Mouse (Mus musculus) midbrain, embryonic 15.5 days (tissue): ENCODE data around the gene Dnah7c. TPM values are rescaled to one million over a fixed set of nuclear protein-coding genes. Genes with fewer than 3 reads are reported as not detected.
"Not testable (repeated sequence)": the region's sequence is repeated elsewhere in the genome, so short reads cannot be mapped to it uniquely, and the experiment has no call there.

Experiments
- ATAC-seq: fragments of 200-750 bp; cut with Nextera tagmentation; replicated peaks from 2 replicates; pipeline ENCODE4 v1.8.0; 2017; ENCODE audit warnings: moderate TSS enrichment
- H3K27ac ChIP-seq: fragments of 300-500 bp; sonication (generic); 2 replicates; pipeline ENCODE4 v1.5.1; 2015; ENCODE audit warnings: mild to moderate bottlenecking, inconsistent platforms
- H3K27me3 ChIP-seq: fragments of 300-500 bp; sonication (generic); replicated peaks from 2 replicates; pipeline ENCODE4 v1.6.1; 2015; ENCODE audit warnings: inconsistent platforms
- H3K36me3 ChIP-seq: fragments of 300-500 bp; sonication (generic); replicated peaks from 2 replicates; pipeline ENCODE4 v1.6.1; 2015; ENCODE audit warnings: inconsistent platforms
- H3K4me1 ChIP-seq: fragments of 300-500 bp; sonication (generic); 2 replicates; pipeline ENCODE4 v1.6.1; 2015; ENCODE audit warnings: inconsistent platforms
- H3K4me2 ChIP-seq: fragments of 300-500 bp; sonication (generic); 2 replicates; pipeline ENCODE4 v1.6.1; 2015; ENCODE audit warnings: inconsistent platforms, mild to moderate bottlenecking, moderate library complexity
- H3K4me3 ChIP-seq: fragments of 300-500 bp; sonication (generic); 2 replicates; pipeline ENCODE4 v1.5.1; 2015; ENCODE audit warnings: mild to moderate bottlenecking, inconsistent platforms
- H3K9ac ChIP-seq: fragments of 300-500 bp; sonication (generic); 2 replicates; pipeline ENCODE4 v1.6.1; 2015; ENCODE audit warnings: mild to moderate bottlenecking, inconsistent platforms
- H3K9me3 ChIP-seq: fragments of 300-500 bp; sonication (generic); 2 replicates; pipeline ENCODE4 v1.6.1; 2016; ENCODE audit warnings: inconsistent platforms
- WGBS: fragments of 180-500 bp; shearing (Covaris S2); methylation state at CpG from one replicate; pipeline ENCODE4 v1.1.7; 2015; ENCODE audit warnings: mixed read lengths; 5-methylcytosine and 5-hydroxymethylcytosine counted together
- polyA plus RNA-seq: library from polyadenylated mRNA; unstranded; fragments of >200 nt; fragmentation: Nextera tagmentation; extraction: Ambion mirVana; gene quantifications from 2 replicates; pipeline ENCODE4 v1.2.1, GENCODE M21; 2015

Gene Dnah7c
- polyA plus RNA-seq, 1 experiment from 2014 or later, result 0.22 TPM

DNA sequence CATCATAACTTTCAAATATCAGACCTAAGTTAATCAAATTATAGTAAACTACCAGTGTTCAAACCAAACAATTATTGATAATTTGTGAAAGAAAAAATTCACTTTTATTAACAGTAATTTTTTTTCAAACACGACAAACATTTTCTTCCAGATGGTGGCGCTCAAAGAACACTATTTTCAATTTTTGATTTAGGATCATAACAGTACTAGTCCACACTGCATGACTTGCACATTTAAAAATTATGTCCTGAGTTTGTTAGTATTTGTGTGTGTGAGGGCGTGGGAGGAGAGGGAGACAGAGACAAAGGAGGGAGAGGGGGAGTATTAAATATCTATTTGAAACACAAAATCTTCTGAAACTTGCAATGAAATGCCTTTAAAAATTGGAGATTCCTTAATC is 155.0 kb downstream of the Dnah7c start:
- Histone ChIP-seq H3K4me2 (no peak overlapping the region), H3K27ac (no peak overlapping the region), H3K9me3 (no peaks in the 10 kb centered on the region), H3K27me3 (no peaks in the 10 kb centered on the region), H3K9ac (no peak overlapping the region), H3K36me3 (no peaks in the 10 kb centered on the region), H3K4me1 (no peaks in the 10 kb centered on the region), H3K4me3 (no peak overlapping the region)
- 35% methylated on average over 3 of the region's 3 CpGs for WGBS
- ATAC-seq, result peak; percentile 77

DNA sequence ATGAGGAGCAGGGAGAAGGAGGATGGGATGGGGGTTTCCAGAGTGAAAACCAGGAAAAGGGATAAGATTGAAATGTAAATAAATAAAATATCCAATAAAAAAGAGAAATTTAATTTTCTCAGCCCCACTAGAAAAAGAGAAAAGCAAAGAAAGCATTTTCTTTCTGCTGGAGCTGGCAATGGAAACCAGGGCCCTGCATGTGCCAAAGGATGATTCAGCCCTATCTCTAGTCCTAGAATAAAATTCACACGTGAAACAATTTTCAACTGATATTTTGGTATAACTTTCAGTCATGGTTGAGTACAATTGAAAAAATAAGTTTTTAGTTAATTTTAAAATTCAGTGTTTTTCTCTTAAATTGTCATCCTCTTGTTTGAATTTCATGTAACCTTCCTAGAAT is 168.4 kb downstream of the Dnah7c start:
- H3K27ac ChIP-seq, H3K9me3 ChIP-seq, H3K4me3 ChIP-seq, H3K36me3 ChIP-seq, H3K9ac ChIP-seq, H3K27me3 ChIP-seq, ATAC-seq, H3K4me1 ChIP-seq, H3K4me2 ChIP-seq: not testable (repeated sequence)
- 83% methylated on average over 1 of the region's 1 CpGs for WGBS

DNA sequence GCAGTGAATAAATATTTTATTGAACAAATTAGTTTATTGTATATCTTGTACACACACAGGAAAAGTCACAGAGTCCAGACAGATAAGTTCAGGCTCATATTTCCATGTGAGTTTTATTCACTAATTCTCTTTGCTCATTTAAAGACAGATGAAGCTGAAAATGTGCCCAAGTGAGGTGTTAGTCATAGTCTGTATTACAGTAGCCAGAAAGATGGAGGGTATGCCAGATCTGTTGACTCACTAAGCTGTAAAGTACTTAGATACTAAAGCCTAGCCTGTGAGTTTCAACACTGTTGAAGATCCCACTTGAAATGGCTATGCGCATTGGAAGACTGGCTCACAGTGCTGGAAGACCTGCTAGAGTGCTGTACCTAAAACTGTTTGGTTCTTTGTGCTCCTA is 171.0 kb downstream of the Dnah7c start:
- not testable (repeated sequence) for H3K4me1 ChIP-seq, H3K4me2 ChIP-seq, H3K9ac ChIP-seq, H3K27ac ChIP-seq, H3K4me3 ChIP-seq, H3K36me3 ChIP-seq, ATAC-seq, H3K9me3 ChIP-seq, H3K27me3 ChIP-seq
- 91% methylated on average over 1 of the region's 1 CpGs for WGBS

DNA sequence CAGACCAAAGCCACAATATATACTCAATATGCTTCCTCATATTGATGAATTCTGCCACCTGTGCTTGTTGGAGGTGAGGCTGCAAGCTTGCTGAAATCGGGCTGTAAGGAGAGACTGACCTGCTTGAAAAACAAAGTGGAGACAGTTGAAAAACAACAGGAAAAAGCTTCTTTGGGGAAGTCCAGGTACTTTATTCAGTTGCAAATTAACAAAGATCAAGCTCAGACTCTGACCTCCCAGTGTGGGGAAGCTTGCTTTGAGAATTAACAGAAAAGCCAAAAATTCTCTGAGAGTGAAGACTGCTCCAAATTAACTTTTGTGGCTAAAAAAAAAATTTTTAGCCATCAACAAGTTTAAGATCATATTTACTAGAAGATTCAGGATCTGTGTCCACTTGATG is 194.9 kb downstream of the Dnah7c start:
- no peak overlapping the region for H3K9ac ChIP-seq
- no peak overlapping the region for H3K4me2 ChIP-seq
- H3K27ac ChIP-seq, result no peak overlapping the region
- WGBS, result 89% methylated on average over 1 of the region's 1 CpGs
- no peak overlapping the region for H3K4me3 ChIP-seq
- no peaks in the 10 kb centered on the region for H3K27me3 ChIP-seq
- ATAC-seq, result no peak
- no peaks in the 10 kb centered on the region for H3K9me3 ChIP-seq
- H3K36me3 ChIP-seq, result no peaks in the 10 kb centered on the region
- no peaks in the 10 kb centered on the region for H3K4me1 ChIP-seq

DNA sequence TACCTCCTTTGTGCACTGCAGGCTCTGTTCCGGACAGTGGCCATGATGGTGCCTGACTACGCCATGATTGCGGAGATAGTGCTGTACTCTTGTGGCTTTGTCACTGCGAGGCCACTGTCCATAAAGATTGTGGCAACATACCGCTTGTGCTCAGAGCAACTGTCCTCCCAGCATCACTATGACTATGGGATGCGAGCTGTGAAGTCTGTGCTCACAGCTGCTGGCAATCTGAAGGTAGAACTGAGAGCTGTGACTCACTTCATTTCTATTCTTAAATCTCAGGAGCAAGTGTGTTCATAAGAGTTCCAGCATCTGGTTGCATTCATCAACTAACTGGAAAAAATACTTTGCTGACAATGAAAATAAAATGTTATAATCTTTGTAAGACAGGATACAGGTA is 200.5 kb downstream of the Dnah7c start:
- H3K4me2 ChIP-seq, ATAC-seq, H3K9me3 ChIP-seq, H3K27ac ChIP-seq, H3K4me1 ChIP-seq, H3K27me3 ChIP-seq, H3K4me3 ChIP-seq, H3K9ac ChIP-seq, H3K36me3 ChIP-seq: not testable (repeated sequence)
- 91% methylated on average over 6 of the region's 6 CpGs for WGBS

DNA sequence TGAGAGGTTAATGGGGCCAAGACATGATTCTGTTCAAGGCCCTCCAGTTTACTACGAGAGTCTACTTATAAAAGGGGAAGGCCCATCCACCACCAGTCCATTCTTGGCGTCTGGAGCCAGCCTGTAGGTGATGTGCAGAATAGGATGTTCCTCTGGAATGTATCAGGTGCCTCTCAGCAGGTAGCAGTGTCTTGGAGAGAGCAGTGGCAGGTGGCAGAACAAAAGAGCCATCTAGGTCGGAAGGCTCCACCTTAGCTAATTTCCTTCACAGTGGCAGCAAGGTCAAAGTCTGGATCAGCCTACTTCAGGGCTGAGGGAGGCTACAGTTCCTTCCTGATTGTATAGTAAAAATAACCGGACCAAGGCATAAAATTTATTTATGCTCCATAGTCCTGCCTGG is 224.4 kb downstream of the Dnah7c start:
- ATAC-seq, H3K4me1 ChIP-seq, H3K36me3 ChIP-seq, H3K4me3 ChIP-seq, H3K4me2 ChIP-seq, H3K27ac ChIP-seq, H3K27me3 ChIP-seq, H3K9me3 ChIP-seq, H3K9ac ChIP-seq: not testable (repeated sequence)
- 84% methylated on average over 4 of the region's 4 CpGs for WGBS

DNA sequence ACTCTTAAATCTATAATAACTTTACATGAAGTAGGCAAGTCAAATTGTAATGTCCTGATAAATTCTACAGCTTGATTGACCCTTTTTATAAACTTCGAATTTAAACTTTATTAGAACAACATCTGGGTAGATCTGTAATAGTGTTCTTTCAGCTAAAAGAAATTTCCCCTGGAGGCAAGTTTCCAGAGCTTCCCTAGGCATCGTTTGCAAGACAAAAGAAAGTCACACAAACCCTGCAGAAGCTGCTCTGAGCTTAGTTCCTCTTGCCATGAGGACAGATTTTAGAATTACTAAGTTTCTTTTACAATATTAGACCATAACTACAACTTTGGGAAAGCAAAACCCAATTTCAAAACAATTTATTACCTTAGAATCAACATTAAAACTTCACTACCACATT is 227.3 kb downstream of the Dnah7c start:
- ATAC-seq, H3K9ac ChIP-seq, H3K27ac ChIP-seq, H3K4me1 ChIP-seq, H3K4me3 ChIP-seq, H3K4me2 ChIP-seq, H3K36me3 ChIP-seq, H3K9me3 ChIP-seq, H3K27me3 ChIP-seq: not testable (repeated sequence)
- WGBS, result 49% methylated on average over 2 of the region's 2 CpGs

DNA sequence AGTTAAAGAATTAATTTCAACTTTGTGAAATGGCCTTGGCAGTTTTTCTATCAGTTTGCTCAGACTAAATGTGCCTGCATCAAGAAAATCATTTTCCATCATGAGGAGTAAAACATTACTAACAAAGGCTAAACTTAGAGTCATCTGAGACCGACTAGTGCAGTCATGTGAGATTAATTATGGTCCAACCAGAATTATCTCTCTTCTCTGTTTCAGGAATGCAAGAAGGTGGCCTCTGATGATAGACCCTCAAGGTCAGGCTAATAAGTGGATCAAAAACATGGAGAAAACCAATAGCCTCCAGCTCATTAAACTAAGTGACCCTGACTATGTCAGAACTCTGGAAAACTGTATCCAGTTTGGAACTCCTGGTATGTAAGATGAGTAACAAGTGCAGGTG is 299.4 kb downstream of the Dnah7c start:
- H3K9me3 ChIP-seq, H3K4me1 ChIP-seq, H3K27me3 ChIP-seq, H3K27ac ChIP-seq, H3K36me3 ChIP-seq, H3K4me3 ChIP-seq, H3K4me2 ChIP-seq, H3K9ac ChIP-seq, ATAC-seq: not testable (repeated sequence)
- WGBS, result 85% methylated on average over 1 of the region's 1 CpGs

DNA sequence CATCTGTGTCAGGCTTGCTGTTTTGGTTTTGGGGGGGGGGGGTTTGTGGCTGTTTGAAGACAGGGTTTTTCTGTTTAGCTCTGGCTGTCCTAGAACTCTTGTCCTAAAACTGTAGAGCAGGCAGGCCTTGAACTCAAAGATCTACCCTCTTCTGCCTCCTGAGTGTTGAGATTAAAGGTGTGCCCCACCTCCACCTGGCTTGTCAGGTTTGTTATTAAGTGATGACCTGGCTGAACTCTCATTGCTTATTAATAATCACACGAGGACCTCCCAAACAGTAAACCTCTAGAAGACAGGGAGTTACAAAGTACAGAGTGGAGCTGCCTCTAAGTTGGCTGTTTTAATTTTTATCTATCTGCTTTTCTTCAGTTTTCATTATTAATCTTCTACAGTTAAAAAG is 299.9 kb downstream of the Dnah7c start:
- no peaks in the 10 kb centered on the region for H3K36me3 ChIP-seq
- H3K9me3 ChIP-seq, result no peaks in the 10 kb centered on the region
- no peak for ATAC-seq
- no peaks in the 10 kb centered on the region for H3K4me1 ChIP-seq
- no peak overlapping the region for H3K4me2 ChIP-seq
- WGBS, result 86% methylated on average over 1 of the region's 1 CpGs
- no peaks in the 10 kb centered on the region for H3K27me3 ChIP-seq
- H3K27ac ChIP-seq, result no peak overlapping the region
- no peak overlapping the region for H3K9ac ChIP-seq
- no peak overlapping the region for H3K4me3 ChIP-seq

DNA sequence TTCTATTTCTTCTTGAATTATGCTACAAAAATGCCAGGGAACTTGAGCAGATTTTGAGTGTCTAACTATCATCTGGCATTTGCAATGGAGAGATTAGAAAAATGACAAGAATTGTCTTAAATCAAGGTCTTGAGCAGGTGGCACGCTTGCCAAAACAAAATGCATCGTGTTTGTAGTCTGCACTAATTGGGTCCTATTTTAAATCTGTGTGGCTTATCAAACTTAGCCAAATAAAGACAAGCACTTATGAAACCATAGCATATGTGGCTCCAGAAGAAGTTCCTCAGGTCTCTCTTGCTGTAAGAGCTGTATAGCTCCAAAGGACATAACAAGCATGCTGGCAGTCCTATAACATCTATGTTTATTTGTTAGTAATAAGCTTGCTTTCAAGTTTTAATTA is 300.3 kb downstream of the Dnah7c start:
- H3K27me3 ChIP-seq, H3K27ac ChIP-seq, H3K36me3 ChIP-seq, ATAC-seq, H3K4me2 ChIP-seq, H3K9ac ChIP-seq, H3K9me3 ChIP-seq, H3K4me3 ChIP-seq, H3K4me1 ChIP-seq: not testable (repeated sequence)
- 89% methylated on average over 2 of the region's 2 CpGs for WGBS

DNA sequence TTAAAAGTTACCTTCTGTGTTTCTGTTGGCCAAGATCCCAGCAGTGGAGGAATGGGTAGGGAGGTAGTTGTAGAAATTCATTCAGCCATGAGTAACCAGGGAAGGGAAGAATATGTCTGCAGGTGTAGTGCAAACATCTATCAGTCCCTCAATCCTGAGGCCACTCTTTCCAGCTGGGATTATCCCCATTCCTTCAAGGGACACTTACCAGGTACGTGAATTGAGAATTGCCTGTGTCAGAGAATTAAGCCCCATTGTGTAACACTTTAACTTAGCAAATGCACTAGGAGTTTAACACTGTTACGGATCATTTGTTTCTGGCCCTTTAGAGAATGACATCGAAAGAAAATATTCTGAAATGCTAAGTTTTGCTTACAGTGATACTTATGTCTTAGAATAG is 304.3 kb downstream of the Dnah7c start:
- H3K4me2 ChIP-seq, H3K36me3 ChIP-seq, H3K9me3 ChIP-seq, H3K9ac ChIP-seq, H3K27ac ChIP-seq, H3K27me3 ChIP-seq, ATAC-seq, H3K4me3 ChIP-seq, H3K4me1 ChIP-seq: not testable (repeated sequence)
- 86% methylated on average over 3 of the region's 3 CpGs for WGBS

DNA sequence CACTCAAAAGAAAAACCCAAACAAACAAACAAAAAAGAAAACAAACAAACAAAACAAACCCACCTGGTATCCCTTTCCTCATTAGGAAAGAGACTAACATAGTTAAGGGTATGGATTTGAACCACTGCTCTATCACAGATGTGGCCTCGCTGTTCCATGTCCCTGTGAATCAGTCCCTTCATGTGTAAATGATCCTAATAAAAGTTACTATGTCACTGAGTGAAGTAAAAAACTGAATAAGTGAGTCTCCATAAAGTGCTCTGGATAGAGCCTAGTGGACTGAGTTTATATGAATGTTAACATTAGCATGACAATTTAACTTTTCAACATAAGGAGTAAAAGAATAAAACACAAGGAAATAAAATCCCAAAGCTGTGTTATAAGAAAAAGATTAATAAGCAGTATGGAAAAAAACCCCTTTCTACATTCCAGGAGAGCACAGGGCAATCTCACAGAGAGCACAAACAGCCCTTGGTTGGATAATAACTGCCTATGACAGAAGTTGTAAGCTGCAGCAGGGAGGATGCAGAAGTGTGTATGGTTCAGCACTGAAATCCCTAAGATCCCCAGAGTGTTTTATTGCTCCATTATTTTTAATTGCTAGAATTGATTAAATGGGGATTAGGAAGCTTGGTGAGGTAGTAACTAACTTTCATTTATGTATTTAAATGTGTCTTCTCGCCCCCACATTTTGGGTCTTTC is 308.2 kb downstream of the Dnah7c start:
- ATAC-seq, H3K27ac ChIP-seq, H3K4me3 ChIP-seq, H3K27me3 ChIP-seq, H3K36me3 ChIP-seq, H3K4me2 ChIP-seq, H3K9ac ChIP-seq, H3K9me3 ChIP-seq, H3K4me1 ChIP-seq: not testable (repeated sequence)
- WGBS, result 66% methylated on average over 2 of the region's 2 CpGs

DNA sequence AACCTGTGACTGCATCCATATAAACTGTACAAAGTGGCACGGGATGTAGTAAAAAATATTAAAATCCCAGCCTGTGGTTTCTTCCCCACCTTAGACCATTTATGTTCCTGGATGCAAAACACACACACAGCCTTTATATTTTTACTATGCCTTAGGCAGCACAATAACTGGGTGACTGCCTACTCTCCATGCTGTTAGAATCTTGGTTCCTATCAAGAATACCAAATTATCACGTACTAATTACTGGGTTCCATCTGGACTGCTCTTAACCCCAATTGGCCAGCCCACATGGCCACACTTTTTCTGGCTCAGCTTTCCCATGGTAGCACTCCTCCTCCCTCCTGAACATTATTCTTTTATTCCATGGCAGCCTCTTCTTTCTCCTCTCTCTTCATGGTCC is 309.1 kb downstream of the Dnah7c start:
- H3K4me3 ChIP-seq, H3K27ac ChIP-seq, H3K27me3 ChIP-seq, H3K4me2 ChIP-seq, H3K4me1 ChIP-seq, H3K9me3 ChIP-seq, H3K36me3 ChIP-seq, H3K9ac ChIP-seq: not testable (repeated sequence)
- WGBS, result 59% methylated on average over 2 of the region's 2 CpGs
- 0 out of 2 replicates have a peak, but pooled peaks have one; percentile 48 for ATAC-seq
